Mouse (Mus musculus): ENCODE data around the gene Zfx. TPM values are rescaled to one million over a fixed set of nuclear protein-coding genes. Genes with fewer than 3 reads are reported as not detected.

The Zfx gene
- polyA plus RNA-seq, 1 experiment: 2.7 TPM

- Histone ChIP-seq H3K36me3 (ENCODE audit: control insufficient read depth, insufficient read depth, low read length) (no peaks in the 10 kb centered on the region), H3K4me1 (ENCODE audit: control insufficient read depth, insufficient read depth, insufficient read length, low read length) (no peaks in the 10 kb centered on the region; the same call in 1 of the 2 replicates), H3K4me3 (ENCODE audit: low read depth, low read length) (peak overlapping the region; percentile 100), H3K27me3 (ENCODE audit: control insufficient read depth, insufficient read depth, low read length) (no peaks in the 10 kb centered on the region), H3K27ac (ENCODE audit: insufficient read depth, low read depth, low read length) (peak overlapping the region; percentile 99)
- TF ChIP-seq POLR2A (IDR thresholded peaks at IDR 0.05; ENCODE audit: low read depth, low read length) (no peak), CTCF (IDR thresholded peaks at IDR 0.05; ENCODE audit: extremely low read depth, insufficient read length, insufficient replicate concordance, low read depth, low read length) (no peak)
- WGBS: 13% methylated on average over 24 of the region's 24 CpGs
Measured at GRCm38 (mm10) chrX:94121161-94121856, 2.2 kb downstream of the Zfx start.

GRCm38 (mm10) chrX:94118350-94118749, 5.2 kb downstream of the Zfx start:
- H3K4me1 ChIP-seq (ENCODE audit: control insufficient read depth, insufficient read depth, insufficient read length, low read length): no peaks in the 10 kb centered on the region; the same call in 1 of the 2 replicates
- no peak overlapping the region for H3K27ac ChIP-seq (ENCODE audit: insufficient read depth, low read depth, low read length)
- no peaks in the 10 kb centered on the region for H3K27me3 ChIP-seq (ENCODE audit: control insufficient read depth, insufficient read depth, low read length)
- no peak for TF ChIP-seq CTCF (IDR thresholded peaks at IDR 0.05; ENCODE audit: extremely low read depth, insufficient read length, insufficient replicate concordance, low read depth, low read length)
- no peaks in the 10 kb centered on the region for H3K36me3 ChIP-seq (ENCODE audit: control insufficient read depth, insufficient read depth, low read length)
- no peak overlapping the region for H3K4me3 ChIP-seq (ENCODE audit: low read depth, low read length)

GRCm38 (mm10) chrX:94115882-94116281, 7.6 kb downstream of the Zfx start:
- TF ChIP-seq CTCF (IDR thresholded peaks at IDR 0.05; ENCODE audit: extremely low read depth, insufficient read length, insufficient replicate concordance, low read depth, low read length): no peak
- no peak for TF ChIP-seq POLR2A (IDR thresholded peaks at IDR 0.05; ENCODE audit: low read depth, low read length)
- H3K4me3 ChIP-seq (ENCODE audit: low read depth, low read length): peak overlapping the region; percentile 51
- no peaks in the 10 kb centered on the region for H3K36me3 ChIP-seq (ENCODE audit: control insufficient read depth, insufficient read depth, low read length)
- no peak overlapping the region for H3K27ac ChIP-seq (ENCODE audit: insufficient read depth, low read depth, low read length)
- WGBS: 34% methylated on average over 6 of the region's 6 CpGs
- H3K27me3 ChIP-seq (ENCODE audit: control insufficient read depth, insufficient read depth, low read length): no peaks in the 10 kb centered on the region
- no peaks in the 10 kb centered on the region; the same call in 1 of the 2 replicates for H3K4me1 ChIP-seq (ENCODE audit: control insufficient read depth, insufficient read depth, insufficient read length, low read length)

GRCm38 (mm10) chrX:94105964-94106363, 17.5 kb downstream of the Zfx start:
- Histone ChIP-seq H3K27ac (ENCODE audit: insufficient read depth, low read depth, low read length) (no peak overlapping the region), H3K27me3 (ENCODE audit: control insufficient read depth, insufficient read depth, low read length) (no peaks in the 10 kb centered on the region), H3K4me3 (ENCODE audit: low read depth, low read length) (no peak overlapping the region), H3K4me1 (ENCODE audit: control insufficient read depth, insufficient read depth, insufficient read length, low read length) (no peaks in the 10 kb centered on the region), H3K36me3 (ENCODE audit: control insufficient read depth, insufficient read depth, low read length) (peaks cover 4% of the 10 kb centered on the region)
- no peak for TF ChIP-seq CTCF (IDR thresholded peaks at IDR 0.05; ENCODE audit: extremely low read depth, insufficient read length, insufficient replicate concordance, low read depth, low read length)
- TF ChIP-seq POLR2A (IDR thresholded peaks at IDR 0.05; ENCODE audit: low read depth, low read length): no peak
- WGBS: 35% methylated on average over 2 of the region's 2 CpGs

DNA sequence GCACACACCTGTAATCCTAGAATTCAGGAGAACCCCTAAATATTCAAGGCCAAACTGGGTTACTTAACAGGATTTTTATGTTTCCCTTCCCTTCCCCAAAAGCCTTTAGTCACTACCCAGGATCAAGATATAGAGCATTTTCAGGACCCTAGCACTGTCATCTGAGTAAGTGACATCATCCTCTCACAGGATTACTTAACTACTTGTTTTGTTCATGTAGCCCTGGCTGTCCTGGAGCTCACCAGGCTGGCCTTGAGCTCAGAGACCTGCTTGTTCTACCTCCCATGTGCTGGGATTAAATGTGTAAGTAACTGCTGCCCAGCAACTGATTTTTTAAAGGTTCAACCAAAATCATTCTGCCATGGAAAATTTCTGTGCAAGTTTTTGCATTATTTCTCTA, 20.6 kb downstream of the Zfx start:
- H3K27ac ChIP-seq (ENCODE audit: insufficient read depth, low read depth, low read length): no peak overlapping the region
- H3K36me3 ChIP-seq (ENCODE audit: control insufficient read depth, insufficient read depth, low read length): peaks cover 10% of the 10 kb centered on the region
- H3K27me3 ChIP-seq (ENCODE audit: control insufficient read depth, insufficient read depth, low read length): no peaks in the 10 kb centered on the region
- H3K4me1 ChIP-seq (ENCODE audit: control insufficient read depth, insufficient read depth, insufficient read length, low read length): no peaks in the 10 kb centered on the region
- TF ChIP-seq CTCF (IDR thresholded peaks at IDR 0.05; ENCODE audit: extremely low read depth, insufficient read length, insufficient replicate concordance, low read depth, low read length): no peak
- no peak for TF ChIP-seq POLR2A (IDR thresholded peaks at IDR 0.05; ENCODE audit: low read depth, low read length)
- H3K4me3 ChIP-seq (ENCODE audit: low read depth, low read length): no peak overlapping the region

GRCm38 (mm10) chrX:94100561-94100960, 22.9 kb downstream of the Zfx start:
- TF ChIP-seq POLR2A (IDR thresholded peaks at IDR 0.05; ENCODE audit: low read depth, low read length): no peak
- TF ChIP-seq CTCF (IDR thresholded peaks at IDR 0.05; ENCODE audit: extremely low read depth, insufficient read length, insufficient replicate concordance, low read depth, low read length): no peak
- no peak overlapping the region for H3K27ac ChIP-seq (ENCODE audit: insufficient read depth, low read depth, low read length)
- 80% methylated on average over 1 of the region's 1 CpGs for WGBS
- H3K4me1 ChIP-seq (ENCODE audit: control insufficient read depth, insufficient read depth, insufficient read length, low read length): no peaks in the 10 kb centered on the region
- H3K4me3 ChIP-seq (ENCODE audit: low read depth, low read length): no peak overlapping the region
- no peaks in the 10 kb centered on the region for H3K27me3 ChIP-seq (ENCODE audit: control insufficient read depth, insufficient read depth, low read length)
- H3K36me3 ChIP-seq (ENCODE audit: control insufficient read depth, insufficient read depth, low read length): peaks cover 17% of the 10 kb centered on the region

DNA sequence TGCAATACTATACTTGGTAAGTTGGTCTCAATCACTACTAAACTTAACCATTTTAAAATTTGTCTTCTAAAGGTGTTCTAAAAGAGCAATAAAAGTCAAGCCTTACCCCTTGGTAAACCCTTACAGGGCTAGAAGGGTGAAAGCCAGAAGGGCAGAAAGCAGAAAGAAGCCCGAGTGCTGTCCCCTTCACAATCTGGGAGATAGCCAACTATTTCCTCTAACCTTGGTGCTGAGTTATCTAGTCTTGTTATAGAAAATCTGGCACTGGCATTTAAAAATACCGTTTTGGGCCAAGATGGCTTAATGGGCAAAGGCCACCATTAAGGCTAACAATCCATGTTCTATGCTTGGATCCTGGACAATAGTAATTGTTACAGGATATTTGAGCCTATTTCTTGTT, 32.5 kb downstream of the Zfx start:
- Histone ChIP-seq H3K36me3 (ENCODE audit: control insufficient read depth, insufficient read depth, low read length) (no peaks in the 10 kb centered on the region), H3K4me1 (ENCODE audit: control insufficient read depth, insufficient read depth, insufficient read length, low read length) (no peaks in the 10 kb centered on the region), H3K4me3 (ENCODE audit: low read depth, low read length) (no peak overlapping the region), H3K27me3 (ENCODE audit: control insufficient read depth, insufficient read depth, low read length) (no peaks in the 10 kb centered on the region), H3K27ac (ENCODE audit: insufficient read depth, low read depth, low read length) (no peak overlapping the region)
- TF ChIP-seq POLR2A (IDR thresholded peaks at IDR 0.05; ENCODE audit: low read depth, low read length): no peak
- 71% methylated on average over 2 of the region's 2 CpGs for WGBS
